Mouse (Mus musculus) small intestine, adult 10 weeks (tissue): ENCODE results near the gene P2ry4. TPM values are rescaled to one million over a fixed set of nuclear protein-coding genes. Genes with fewer than 3 reads are reported as not detected.

Experiments
- polyA plus RNA-seq: library from polyadenylated mRNA; stranded (reverse); fragments of 350-450 nt; fragmentation: Illumina TruSeq; extraction: RNeasy Lipid Tissue Mini Kit (QIAGEN cat#74804); gene quantifications from one replicate; pipeline ENCODE4 v1.2.3, GENCODE M21; 2014; ENCODE audit warnings: low replicate concordance

P2ry4 gene
- polyA plus RNA-seq = 0.22 TPM

DNA sequence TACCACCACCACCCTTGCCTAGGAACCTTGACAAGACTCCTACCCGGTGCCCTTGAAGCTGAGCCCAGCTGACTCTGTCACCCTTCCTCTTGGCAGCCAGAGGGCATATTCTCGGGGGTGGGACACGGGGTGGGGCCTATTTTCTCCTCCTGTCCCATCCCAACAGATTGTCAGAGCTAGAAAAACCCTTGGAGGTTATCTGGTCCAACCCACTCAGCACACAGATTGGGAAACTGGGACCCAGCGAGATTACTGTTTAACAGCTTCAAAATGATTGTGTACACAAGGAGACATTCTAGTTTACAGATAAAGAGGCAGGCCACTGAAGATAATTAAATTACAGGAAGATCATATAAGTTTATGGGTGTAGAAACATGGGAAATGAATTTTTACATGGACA lies at the start of gene P2ry4:
Gene P2ry4 (minus strand): TSS at position 79 of the 400 bp plus-strand sequence.

GRCm38 (mm10) chrX:100625802-100626793 lies 31.4 kb upstream of the P2ry4 start, which contains the start of gene Pdzd11:
Gene Pdzd11 (minus strand): TSS chrX:100626568.

DNA sequence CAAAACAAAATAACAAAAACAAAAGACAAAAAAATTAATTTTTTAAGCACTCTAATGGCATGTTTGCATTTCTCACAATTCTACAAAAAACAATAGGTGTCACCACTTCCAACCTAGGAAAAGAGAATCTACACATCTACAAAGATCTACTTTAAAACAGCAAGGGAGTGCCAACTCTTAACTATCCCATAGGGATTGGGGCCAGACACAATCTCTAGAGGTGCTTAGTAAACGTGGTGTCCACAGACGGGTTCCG lies 30.8 kb upstream of the P2ry4 start, which contains the start of gene Kif4:
Gene Kif4 (plus strand): TSS at position 192 of the 256 bp plus-strand sequence.

DNA sequence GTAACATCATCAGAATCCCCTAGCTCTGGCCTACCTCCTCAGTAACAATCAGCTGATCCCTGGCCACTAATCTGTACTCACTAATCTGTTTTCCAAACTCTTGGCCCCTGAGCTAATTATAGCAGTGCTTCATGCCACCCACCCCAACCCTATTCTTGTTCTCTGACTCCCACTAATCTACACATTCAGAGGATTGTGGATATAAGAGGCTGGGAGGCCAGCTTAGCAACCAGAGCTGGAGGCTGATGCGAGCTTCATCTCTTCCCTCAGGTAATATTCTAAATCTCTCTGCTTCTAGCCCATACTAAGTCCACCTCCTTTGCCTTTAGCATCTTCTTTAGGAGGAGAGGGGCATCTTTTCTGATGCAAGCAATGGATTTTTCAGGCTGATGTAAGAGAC lies 10.6 kb upstream of the P2ry4 start, which contains the start of gene Arr3:
Gene Arr3 (plus strand): TSS at position 184 of the 400 bp plus-strand sequence.

GRCm38 (mm10) chrX:100571951-100572350 lies 22.7 kb downstream of the P2ry4 start, which contains the start of gene Awat1:
Gene Awat1 (plus strand): TSS chrX:100572251.

Other genes with a start within 250 kb of the P2ry4 start
- gene Otud6a, start 165.9 kb downstream of the P2ry4 start, polyA plus RNA-seq = not detected
- 0.26 TPM for gene Awat2, start 152.2 kb downstream of the P2ry4 start, polyA plus RNA-seq
- 72.3 TPM for gene Igbp1, start 100.6 kb downstream of the P2ry4 start, polyA plus RNA-seq
- gene Dgat2l6, start 70.0 kb downstream of the P2ry4 start, polyA plus RNA-seq = not detected
- gene Awat1, start 22.6 kb downstream of the P2ry4 start, polyA plus RNA-seq = not detected
- gene Arr3, start 10.6 kb upstream of the P2ry4 start, polyA plus RNA-seq = not detected
- 5.5 TPM for gene Kif4, start 30.9 kb upstream of the P2ry4 start, polyA plus RNA-seq
- gene Pdzd11, start 31.7 kb upstream of the P2ry4 start, polyA plus RNA-seq = 78.3 TPM
- gene Gdpd2, start 135.0 kb upstream of the P2ry4 start, polyA plus RNA-seq = 104 TPM
- gene Dlg3, start 172.9 kb upstream of the P2ry4 start, polyA plus RNA-seq = 57.5 TPM